Mouse (Mus musculus) ES-Bruce4 (cell line): ENCODE measurements around the gene Mdfi.

Experiments
- CTCF ChIP-seq: IDR thresholded peaks from one replicate; pipeline ENCODE4 v1.8.1; 2011; ENCODE audit warnings: low read depth, low read length
- POLR2A ChIP-seq: IDR thresholded peaks from one replicate; pipeline ENCODE4 v1.8.1; 2011; ENCODE audit warnings: low read length; ENCODE audit not compliant: insufficient read depth

DNA sequence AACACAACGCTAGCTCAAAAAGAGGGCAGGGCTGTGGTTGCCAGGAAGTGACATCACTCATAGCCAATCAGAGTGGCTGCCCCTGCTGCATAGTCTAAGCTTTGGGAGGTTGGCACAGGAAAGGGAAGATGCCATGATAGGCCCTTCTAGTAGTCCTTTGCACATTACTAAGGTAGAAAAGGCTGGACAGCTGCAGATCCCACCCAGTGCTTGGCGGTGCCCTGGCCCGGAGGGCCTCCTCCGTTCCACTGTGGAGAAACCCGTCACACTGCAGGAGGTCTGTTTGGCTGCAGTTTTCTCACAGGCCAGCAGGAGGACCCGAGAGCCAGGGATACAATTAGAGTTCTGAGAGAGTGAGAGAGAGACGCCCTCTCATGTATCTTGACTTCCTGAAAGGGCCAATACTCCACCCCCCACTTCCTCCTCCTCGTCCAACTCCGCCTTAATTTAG lies 38.9 kb upstream of the Mdfi start:
- TF ChIP-seq POLR2A (no peak), CTCF (peak; percentile 72)
